Mouse (Mus musculus) forebrain, embryonic 16.5 days (tissue): ENCODE data around the gene Kdelr1. TPM values are rescaled to one million over a fixed set of nuclear protein-coding genes. Genes with fewer than 3 reads are reported as not detected.
A peak's percentile ranks its signal among the peaks of the same experiment; 100 is the strongest.

ENCODE experiments used
- ATAC-seq: fragments of 200-750 bp; cut with Nextera tagmentation; 2 replicates; pipeline ENCODE4 v1.8.0; 2017; ENCODE audit warnings: mild to moderate bottlenecking, moderate library complexity
- H3K27ac ChIP-seq: fragments of 300-500 bp; sonication (generic); 2 replicates; pipeline ENCODE4 v1.5.1; 2014; ENCODE audit warnings: low read length, control low read depth
- H3K27me3 ChIP-seq: fragments of 300-500 bp; sonication (generic); replicated peaks from 2 replicates; pipeline ENCODE4 v1.6.1; 2014; ENCODE audit warnings: low read length; ENCODE audit not compliant: control insufficient read depth, insufficient read depth
- H3K36me3 ChIP-seq: fragments of 300-500 bp; sonication (generic); 2 replicates; pipeline ENCODE4 v1.6.1; 2014; ENCODE audit not compliant: control insufficient read depth, insufficient read depth
- H3K4me1 ChIP-seq: fragments of 300-500 bp; sonication (generic); replicated peaks from 2 replicates; pipeline ENCODE4 v1.6.1; 2014; ENCODE audit warnings: low read length; ENCODE audit not compliant: control insufficient read depth, insufficient read depth
- H3K4me2 ChIP-seq: fragments of 300-500 bp; sonication (generic); 2 replicates; pipeline ENCODE4 v1.6.1; 2014; ENCODE audit warnings: mild to moderate bottlenecking, low read length, control low read depth
- H3K4me3 ChIP-seq: fragments of 300-500 bp; sonication (generic); replicated peaks from 2 replicates; pipeline ENCODE4 v1.5.1; 2014; ENCODE audit warnings: mild to moderate bottlenecking, low read length, control low read depth
- H3K9ac ChIP-seq: fragments of 300-500 bp; sonication (generic); replicated peaks from 2 replicates; pipeline ENCODE4 v1.6.1; 2014; ENCODE audit warnings: low read depth, low read length, control low read depth
- H3K9me3 ChIP-seq: fragments of 300-500 bp; sonication (generic); 2 replicates; pipeline ENCODE4 v1.6.1; 2016; ENCODE audit warnings: low read length; ENCODE audit not compliant: control insufficient read depth
- whole genome bisulfite sequencing: fragments of 180-500 bp; shearing (Covaris S2); extraction: QIAGEN DNeasy Blood & Tissue Kit; methylation state at CpG from one replicate; pipeline ENCODE4 v1.1.7; 2014; 5-methylcytosine and 5-hydroxymethylcytosine counted together
- polyA plus RNA-seq: library from polyadenylated mRNA; unstranded; fragments of >200 nt; fragmentation: Nextera tagmentation; extraction: Ambion mirVana; gene quantifications from 2 replicates; pipeline ENCODE4 v1.2.1, GENCODE M21; 2015

The Kdelr1 gene
- polyA plus RNA-seq, 1 experiment from 2014 or later = 41.8 TPM

- no peaks in the 10 kb centered on the region; the same call in 1 of the 2 replicates for H3K27me3 ChIP-seq
- no peak overlapping the region for H3K4me3 ChIP-seq
- no peak for ATAC-seq
- no peak overlapping the region for H3K27ac ChIP-seq
- H3K9me3 ChIP-seq = no peaks in the 10 kb centered on the region
- no peak overlapping the region for H3K9ac ChIP-seq
- no peaks in the 10 kb centered on the region for H3K4me1 ChIP-seq
- 5% methylated on average over 6 of the region's 6 CpGs for WGBS
- no peak overlapping the region for H3K4me2 ChIP-seq
- no peaks in the 10 kb centered on the region for H3K36me3 ChIP-seq
Observed at GRCm38 (mm10) chr7:45848447-45849027, 24.0 kb upstream of the Kdelr1 start.

GRCm38 (mm10) chr7:45850661-45851060, 21.9 kb upstream of the Kdelr1 start:
- WGBS = 81% methylated on average over 3 of the region's 3 CpGs
- no peaks in the 10 kb centered on the region for H3K9me3 ChIP-seq

GRCm38 (mm10) chr7:45853089-45853488, 19.5 kb upstream of the Kdelr1 start:
- Histone ChIP-seq H3K9ac (no peak overlapping the region), H3K9me3 (no peaks in the 10 kb centered on the region), H3K4me3 (no peak overlapping the region), H3K27ac (no peak overlapping the region), H3K36me3 (no peaks in the 10 kb centered on the region), H3K27me3 (peaks cover 13% of the 10 kb centered on the region), H3K4me2 (no peak overlapping the region), H3K4me1 (peaks cover 9% of the 10 kb centered on the region)
- no peak for ATAC-seq
- WGBS = 77% methylated on average over 12 of the region's 12 CpGs

More at GRCm38 (mm10) chr7:45850661-45851060, 21.9 kb upstream of the Kdelr1 start:
- Histone ChIP-seq H3K27me3 (no peaks in the 10 kb centered on the region; the same call in 1 of the 2 replicates), H3K4me1 (no peaks in the 10 kb centered on the region), H3K4me2 (no peak overlapping the region), H3K27ac (no peak overlapping the region), H3K9ac (no peak overlapping the region), H3K36me3 (no peaks in the 10 kb centered on the region), H3K4me3 (no peak overlapping the region)
- no peak for ATAC-seq

- Histone ChIP-seq H3K4me1 (peaks cover 9% of the 10 kb centered on the region), H3K4me3 (peak overlapping the region; percentile 42), H3K9ac (peak overlapping the region; percentile 51), H3K27me3 (peaks cover 17% of the 10 kb centered on the region), H3K4me2 (peak overlapping the region; percentile 66), H3K9me3 (no peaks in the 10 kb centered on the region), H3K36me3 (no peaks in the 10 kb centered on the region), H3K27ac (no peak overlapping the region)
- 3% methylated on average over 30 of the region's 30 CpGs for WGBS
- no peak for ATAC-seq
Observed at GRCm38 (mm10) chr7:45856950-45857901, 15.3 kb upstream of the Kdelr1 start.

GRCm38 (mm10) chr7:45859008-45859407, 13.6 kb upstream of the Kdelr1 start:
- Histone ChIP-seq H3K9me3 (no peaks in the 10 kb centered on the region), H3K9ac (no peak overlapping the region), H3K27ac (no peak overlapping the region), H3K27me3 (peaks cover 17% of the 10 kb centered on the region), H3K4me3 (no peak overlapping the region), H3K36me3 (no peaks in the 10 kb centered on the region), H3K4me2 (no peak overlapping the region), H3K4me1 (peaks cover 9% of the 10 kb centered on the region)
- no peak for ATAC-seq
- WGBS = 70% methylated on average over 4 of the region's 4 CpGs

- WGBS = 88% methylated on average over 7 of the region's 7 CpGs
- Histone ChIP-seq H3K36me3 (no peaks in the 10 kb centered on the region), H3K9ac (no peak overlapping the region), H3K9me3 (no peaks in the 10 kb centered on the region), H3K27me3 (peaks cover 7% of the 10 kb centered on the region), H3K27ac (no peak overlapping the region), H3K4me1 (peaks cover 17% of the 10 kb centered on the region), H3K4me3 (no peak overlapping the region), H3K4me2 (no peak overlapping the region)
- ATAC-seq = no peak
Observed at GRCm38 (mm10) chr7:45862804-45863203, 9.8 kb upstream of the Kdelr1 start.

DNA sequence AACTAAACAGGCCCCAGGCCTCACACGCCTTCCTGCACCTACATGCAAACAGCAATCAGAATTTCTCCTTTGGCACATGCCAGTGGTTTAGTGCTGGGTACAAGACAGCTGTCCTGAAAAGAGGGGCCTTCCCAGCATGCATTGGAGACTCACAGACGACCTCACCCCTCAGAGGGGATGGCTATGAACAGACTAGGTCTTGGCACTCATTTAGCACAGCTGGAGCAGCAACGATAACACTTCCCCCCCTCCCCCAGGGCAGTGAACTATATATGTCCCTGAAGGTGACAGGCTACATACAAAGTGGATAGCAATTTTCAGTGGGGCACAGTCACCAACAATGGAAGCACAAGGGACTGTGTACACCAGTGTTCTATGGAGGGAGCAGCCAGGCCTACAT, 8.1 kb upstream of the Kdelr1 start:
- H3K36me3 ChIP-seq = no peaks in the 10 kb centered on the region
- H3K27me3 ChIP-seq = 0 out of 2 replicates have a peak, but pooled peaks cover 2% of the 10 kb centered on the region
- peaks cover 28% of the 10 kb centered on the region for H3K4me1 ChIP-seq
- no peak overlapping the region for H3K4me2 ChIP-seq
- no peak overlapping the region for H3K9ac ChIP-seq
- WGBS = 63% methylated on average over 3 of the region's 3 CpGs
- no peaks in the 10 kb centered on the region for H3K9me3 ChIP-seq
- H3K4me3 ChIP-seq = no peak overlapping the region
- no peak for ATAC-seq
- H3K27ac ChIP-seq = no peak overlapping the region

DNA sequence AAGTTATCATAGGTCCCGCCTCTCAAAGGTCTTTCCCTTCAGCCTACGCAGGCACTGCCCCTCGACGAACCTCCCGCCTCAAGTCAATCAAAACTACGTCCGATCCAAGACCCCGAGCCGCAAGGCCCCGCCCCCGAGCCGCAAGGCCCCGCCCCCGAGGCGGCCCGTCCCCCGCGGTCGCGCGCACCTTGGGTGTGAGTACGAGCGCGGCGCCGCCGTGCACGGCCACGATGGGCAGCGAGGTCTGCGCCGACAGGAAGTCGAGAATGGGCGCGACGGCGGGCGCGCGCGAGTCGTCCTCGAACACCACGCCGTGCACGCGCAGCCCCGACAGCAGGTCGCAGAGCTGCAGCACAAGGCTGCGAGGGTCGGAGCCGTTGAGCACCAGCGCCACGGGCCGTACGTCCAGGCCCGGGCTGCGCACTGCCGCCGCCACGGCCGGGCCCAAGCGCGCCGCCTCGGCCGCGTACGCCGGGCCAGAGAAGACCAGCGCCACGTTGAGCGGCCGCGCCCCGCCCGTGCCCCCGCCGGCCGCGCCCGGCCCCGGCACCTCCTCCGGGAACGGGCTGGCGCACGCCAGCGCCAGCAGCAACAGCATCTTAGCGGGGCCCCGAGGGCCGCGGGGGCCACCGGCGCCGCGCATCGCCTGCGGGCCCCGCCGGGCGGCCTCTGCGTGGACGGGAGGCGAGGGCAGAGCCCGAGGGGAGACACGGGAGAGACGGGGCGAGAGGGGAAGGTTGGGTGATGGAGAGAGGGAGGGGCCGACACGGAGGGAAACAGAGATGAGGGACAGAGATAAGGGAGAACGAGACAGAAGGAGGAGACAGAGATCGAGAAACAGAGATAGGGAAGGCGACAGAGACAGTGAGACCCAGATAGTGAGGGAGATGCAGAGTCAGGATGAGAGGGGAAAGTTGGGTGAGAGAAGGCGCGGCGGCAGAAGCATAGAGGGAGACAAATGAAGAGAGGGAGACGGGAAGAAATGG, 6.4 kb upstream of the Kdelr1 start:
- no peaks in the 10 kb centered on the region for H3K9me3 ChIP-seq
- H3K36me3 ChIP-seq = no peaks in the 10 kb centered on the region
- peak overlapping the region; percentile 55; the same call in 1 of the 2 replicates for H3K27ac ChIP-seq
- H3K4me2 ChIP-seq = peak overlapping the region; percentile 70
- WGBS = under 1% methylated on average over 116 of the region's 117 CpGs
- peaks cover 42% of the 10 kb centered on the region for H3K4me1 ChIP-seq
- H3K27me3 ChIP-seq = peaks cover under 1% of the 10 kb centered on the region; the same call in 1 of the 2 replicates
- peak; percentile 58 for ATAC-seq
- peak overlapping the region; percentile 68 for H3K4me3 ChIP-seq
- H3K9ac ChIP-seq = peak overlapping the region; percentile 85
